Mouse (Mus musculus) right cerebral cortex, postnatal 25 days (tissue): ENCODE data around the gene Dusp3.

Experiments used
- DNase-seq: peaks from one replicate; pipeline ENCODE4 v3.0.0; 2022

Dusp3 gene

GRCm38 (mm10) chr11:101986913-101987312, at the start of gene Dusp3:
Dusp3 (minus strand) TSS chr11:101987013.
- no peak for DNase-seq

GRCm38 (mm10) chr11:102036336-102036735, 49.5 kb upstream of the Dusp3 start:
- DNase-seq, result no peak

GRCm38 (mm10) chr11:102035456-102035960, 48.7 kb upstream of the Dusp3 start:
- DNase-seq, result no peak

GRCm38 (mm10) chr11:102034887-102035286, 48.1 kb upstream of the Dusp3 start:
- DNase-seq, result no peak

GRCm38 (mm10) chr11:102033055-102033591, 46.3 kb upstream of the Dusp3 start:
- no peak for DNase-seq

GRCm38 (mm10) chr11:102031149-102031548, 44.3 kb upstream of the Dusp3 start:
- DNase-seq, result peak; percentile 63

- DNase-seq, result no peak
Observed at GRCm38 (mm10) chr11:102029966-102030365, 43.2 kb upstream of the Dusp3 start.

- DNase-seq, result no peak
Observed at GRCm38 (mm10) chr11:102029304-102029703, 42.5 kb upstream of the Dusp3 start.

- DNase-seq, result no peak
Observed at GRCm38 (mm10) chr11:102028087-102028816, 41.4 kb upstream of the Dusp3 start, which contains the start of gene Mpp3. Mpp3 (minus strand) TSS chr11:102028461.

GRCm38 (mm10) chr11:102027361-102028017, 40.7 kb upstream of the Dusp3 start:
- DNase-seq, result no peak

- DNase-seq, result peak; percentile 75
Observed at GRCm38 (mm10) chr11:102026694-102027360, 40.0 kb upstream of the Dusp3 start.

- peak; percentile 33 for DNase-seq
Observed at GRCm38 (mm10) chr11:102025991-102026660, 39.3 kb upstream of the Dusp3 start.

GRCm38 (mm10) chr11:102025354-102025753, 38.5 kb upstream of the Dusp3 start:
- no peak for DNase-seq

- DNase-seq, result no peak
Observed at GRCm38 (mm10) chr11:102024875-102025274, 38.1 kb upstream of the Dusp3 start.

GRCm38 (mm10) chr11:102024084-102024758, 37.4 kb upstream of the Dusp3 start:
- no peak for DNase-seq

GRCm38 (mm10) chr11:102023406-102023805, 36.6 kb upstream of the Dusp3 start:
- peak; percentile 66 for DNase-seq

GRCm38 (mm10) chr11:102021196-102021595, 34.4 kb upstream of the Dusp3 start:
- DNase-seq, result no peak

GRCm38 (mm10) chr11:102019736-102020135, 32.9 kb upstream of the Dusp3 start:
- no peak for DNase-seq

GRCm38 (mm10) chr11:102016136-102016535, 29.3 kb upstream of the Dusp3 start:
- no peak for DNase-seq

GRCm38 (mm10) chr11:102015472-102015871, 28.7 kb upstream of the Dusp3 start:
- DNase-seq, result no peak

GRCm38 (mm10) chr11:102013201-102013600, 26.4 kb upstream of the Dusp3 start:
- no peak for DNase-seq

- no peak for DNase-seq
Observed at GRCm38 (mm10) chr11:102011510-102011909, 24.7 kb upstream of the Dusp3 start.
